8 mouse cellular contexts compared by ENCODE assay signal in the genomic region with DNA sequence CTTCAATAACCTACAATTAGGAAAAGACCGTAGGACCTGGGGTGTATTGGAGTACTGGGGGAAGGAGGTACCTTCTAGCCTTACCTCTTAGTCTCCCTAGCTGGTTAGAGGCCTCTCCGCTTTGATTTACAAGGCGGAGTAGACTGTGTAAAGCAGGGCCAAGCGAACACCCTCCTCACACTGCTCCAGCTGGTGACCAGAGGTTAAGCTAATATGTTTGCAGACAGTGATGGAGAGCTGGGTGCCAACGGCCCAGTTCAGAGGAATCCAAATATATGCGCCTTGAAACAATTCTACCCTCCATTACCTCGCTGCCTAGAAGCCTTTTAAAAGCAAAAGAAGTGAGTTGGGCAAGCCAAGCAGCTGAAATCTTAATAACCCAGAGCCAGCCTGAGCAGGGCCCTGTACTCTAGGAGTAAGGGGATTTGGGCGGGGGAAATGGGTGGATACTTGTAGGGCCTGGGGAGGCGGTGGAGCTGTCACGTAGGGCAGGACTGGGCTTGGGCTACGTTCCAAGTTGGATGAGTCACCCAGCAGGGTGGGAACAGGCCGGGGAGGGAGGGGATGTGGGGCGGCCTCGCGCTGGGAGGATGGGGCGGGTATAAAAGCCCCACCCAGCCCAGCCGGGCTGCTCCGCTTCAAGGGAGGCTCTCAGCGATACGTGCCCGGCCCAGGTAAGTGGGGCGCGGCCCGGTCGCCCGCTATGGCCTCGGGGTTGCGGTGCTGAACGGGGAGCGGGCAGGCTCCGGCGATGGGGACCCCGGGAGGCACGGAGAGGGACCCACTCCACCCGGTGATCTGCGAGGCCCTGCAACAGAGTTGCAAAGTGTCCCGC. TPM values are rescaled to one million over a fixed set of nuclear protein-coding genes. Genes with fewer than 3 reads are reported as not detected.
DNase-seq lines count a peak whose midpoint lies in the region; ATAC-seq and TF ChIP-seq lines count a peak whose summit lies in the region.

Gene Anxa2, plus strand, starts transcription at position 555 of the 835 bp plus-strand sequence.

- peak within 1 kb of the TSS; percentile 87 for H3K27ac ChIP-seq in bone marrow, adult 2 months (ENCODE audit: control insufficient read depth, insufficient read depth, low read depth, low read length, poor library complexity)
- H3K27ac ChIP-seq in forebrain, embryonic 16.5 days (ENCODE audit: low read length) = peak within 1 kb of the TSS; percentile 44; the same call in 1 of the 2 replicates

- H3K4me1 ChIP-seq in bone marrow, adult 2 months (ENCODE audit: control insufficient read depth, insufficient read depth, low read length) = peaks cover 2% of the 10 kb centered on the region; the same call in 1 of the 2 replicates
- peaks cover 20% of the 10 kb centered on the region for H3K4me1 ChIP-seq in forebrain, embryonic 16.5 days (replicated peaks; ENCODE audit: control insufficient read depth, insufficient read depth, low read length)

- TF ChIP-seq POLR2A in bone marrow, adult 2 months (IDR thresholded peaks at IDR 0.05; ENCODE audit: borderline replicate concordance, control insufficient read depth, low read depth, low read length) = peak; percentile 85; the same call in 1 of the 2 replicates

- peak; percentile 78 for DNase-seq in ES-CJ7 (ENCODE audit: low read depth, low spot score)
- DNase-seq in layer of hippocampus, postnatal 10 days (ENCODE audit: low spot score in 2 of 2) = peak; percentile 40 to 55
- peak; percentile 96 for DNase-seq in lung, postnatal 36 days
- peak; percentile 41 for DNase-seq in retina, embryonic 14.5 days (ENCODE audit: low spot score)
- peak; percentile 90 for DNase-seq in urinary bladder, adult 2 months (ENCODE audit: low spot score)

- no peaks in the 10 kb centered on the region for H3K36me3 ChIP-seq in forebrain, embryonic 16.5 days (ENCODE audit: control insufficient read depth, insufficient read depth)

- peak within 1 kb of the TSS; percentile 56 for H3K9ac ChIP-seq in forebrain, embryonic 16.5 days (replicated peaks; ENCODE audit: low read depth, low read length)

- no peak for TF ChIP-seq CTCF in bone marrow, adult 2 months (IDR thresholded peaks at IDR 0.05; ENCODE audit: control insufficient read depth, insufficient read depth, low read length)

- peaks cover 14% of the 10 kb centered on the region for H3K27me3 ChIP-seq in forebrain, embryonic 16.5 days (replicated peaks; ENCODE audit: control insufficient read depth, insufficient read depth, low read length)

- H3K4me2 ChIP-seq in forebrain, embryonic 16.5 days (ENCODE audit: low read length) = peak within 1 kb of the TSS; percentile 86

- ATAC-seq in forebrain, embryonic 16.5 days = peak; percentile 92
- peak; percentile 69 to 81 for ATAC-seq in hematopoietic stem cell, adult 5-6 weeks (replicated peaks in 1 of 2; ENCODE audit: insufficient read depth in 1 of 2, low FRiP score in 2 of 2, low TSS enrichment in 1 of 2, low read depth in 1 of 2, poor library complexity in 2 of 2, severe bottlenecking in 2 of 2)

- peak within 1 kb of the TSS; percentile 77 for H3K4me3 ChIP-seq in bone marrow, adult 2 months (replicated peaks; ENCODE audit: control insufficient read depth, low read depth, low read length)
- peak within 1 kb of the TSS; percentile 48 for H3K4me3 ChIP-seq in forebrain, embryonic 16.5 days (replicated peaks; ENCODE audit: low read length)

- no peaks in the 10 kb centered on the region for H3K9me3 ChIP-seq in forebrain, embryonic 16.5 days (ENCODE audit: control insufficient read depth, low read length)

- WGBS in bone marrow, adult 2 months = 14% methylated on average over 37 of the region's 37 CpGs
- 8% methylated on average over 30 of the region's 37 CpGs for WGBS in forebrain, embryonic 16.5 days

RNA-seq across cellular contexts. Expression of gene Anxa2, which starts in this region (rescaled TPM):
- 98.8 and 211 TPM in 2 replicates for polyA plus RNA-seq in bone marrow, adult 2 months (2011; ENCODE audit: insufficient read depth, insufficient read length, low replicate concordance, missing spikeins)
- polyA plus RNA-seq in forebrain, embryonic 16.5 days (2015; fragmentation: Nextera tagmentation; extraction: Ambion mirVana) = 82.2 and 115 TPM in 2 replicates
- 47.5 and 80.7 TPM in 2 replicates for total RNA-seq in hematopoietic stem cell, adult 5-6 weeks (2017)
- total RNA-seq in layer of hippocampus, postnatal 10 days (2021) = 10 to 100 TPM; 17.7 to 19.2 TPM
- 536 and 671 TPM in 2 replicates for polyA plus RNA-seq in urinary bladder, adult 2 months (2012; rRNA removed)

Comparison
In these comparisons a context has a peak if more than half of its experiments do, and no peak if none do; other contexts are left out.
1. Peak in every context shown above with its lines: DNase-seq, ATAC-seq, H3K4me3 ChIP-seq and H3K27ac ChIP-seq.
2. DNase-seq: peak in every context shown above with its lines; median percentile 96 in lung, postnatal 36 days; 90 in urinary bladder, adult 2 months; 78 in ES-CJ7; 48 in layer of hippocampus, postnatal 10 days; 41 in retina, embryonic 14.5 days.